Mouse (Mus musculus): ENCODE data around the gene Fam163b. TPM values are rescaled to one million over a fixed set of nuclear protein-coding genes. Genes with fewer than 3 reads are reported as not detected.

Gene Fam163b
- polyA plus RNA-seq, 1 experiment from 2014 or later: 1.1 TPM

DNA sequence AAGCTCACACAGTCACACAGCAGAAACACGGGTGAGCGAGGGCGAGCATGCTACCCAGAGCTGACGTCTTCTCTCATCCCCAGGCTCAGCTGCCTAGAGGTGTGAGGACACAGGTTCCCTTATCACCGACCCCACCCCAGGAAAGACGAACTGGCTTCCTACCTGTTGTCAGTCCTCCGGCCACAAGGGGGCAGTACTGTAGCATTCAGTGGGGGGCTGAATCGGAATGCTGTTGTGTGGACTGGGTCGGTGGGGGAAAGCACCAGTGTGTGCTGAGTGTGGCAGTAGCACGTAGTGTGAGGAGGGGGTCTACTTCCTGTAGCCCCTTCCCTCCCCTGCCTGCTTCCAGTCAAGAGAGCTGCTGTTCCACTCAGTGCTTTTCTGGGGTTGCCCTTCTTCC lies 16.3 kb downstream of the Fam163b start:
- Histone ChIP-seq H3K27ac (no peak overlapping the region), H3K4me1 (replicated peaks) (peaks cover 20% of the 10 kb centered on the region), H3K27me3 (no peaks in the 10 kb centered on the region), H3K36me3 (no peaks in the 10 kb centered on the region), H3K9ac (replicated peaks) (no peak overlapping the region), H3K4me2 (replicated peaks) (no peak overlapping the region), H3K4me3 (replicated peaks) (no peak overlapping the region), H3K9me3 (no peaks in the 10 kb centered on the region)
- WGBS: 40% methylated on average over 10 of the region's 10 CpGs
- ATAC-seq: no peak

DNA sequence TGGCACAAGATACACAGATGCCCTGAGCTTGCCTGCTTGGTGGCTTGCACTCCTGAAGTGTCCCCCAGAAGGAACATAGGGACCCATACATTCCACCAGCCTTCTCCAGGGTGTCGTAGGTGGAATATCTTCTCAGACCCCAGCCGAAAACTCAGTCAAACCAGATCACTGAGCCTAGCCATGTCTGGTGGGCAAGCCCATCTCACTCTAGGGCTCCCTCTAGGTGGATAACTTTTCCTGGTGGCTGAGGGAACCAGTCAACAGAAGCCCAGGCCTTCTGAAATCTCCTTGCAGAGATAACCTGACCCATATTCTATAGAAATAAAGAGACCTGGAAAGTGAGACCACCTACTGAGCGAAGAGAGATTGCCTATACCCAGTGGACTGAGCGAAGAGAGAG lies 19.2 kb downstream of the Fam163b start:
- H3K36me3 ChIP-seq: no peaks in the 10 kb centered on the region
- no peaks in the 10 kb centered on the region for H3K27me3 ChIP-seq
- H3K9me3 ChIP-seq: no peaks in the 10 kb centered on the region
- WGBS: 90% methylated on average over 4 of the region's 4 CpGs
- peaks cover 26% of the 10 kb centered on the region for H3K4me1 ChIP-seq (replicated peaks)
- H3K4me3 ChIP-seq (replicated peaks): no peak overlapping the region
- ATAC-seq: no peak
- no peak overlapping the region for H3K4me2 ChIP-seq (replicated peaks)
- H3K27ac ChIP-seq: no peak overlapping the region
- H3K9ac ChIP-seq (replicated peaks): no peak overlapping the region

- WGBS: 24% methylated on average over 9 of the region's 9 CpGs
- H3K9ac ChIP-seq (replicated peaks): no peak overlapping the region
- no peak; the same call in 1 of the 2 replicates for ATAC-seq
- 0 out of 2 replicates have a peak overlapping the region, but pooled peaks have one; percentile 25 for H3K27ac ChIP-seq
- no peaks in the 10 kb centered on the region for H3K27me3 ChIP-seq
- H3K36me3 ChIP-seq: no peaks in the 10 kb centered on the region
- H3K4me3 ChIP-seq (replicated peaks): no peak overlapping the region
- peaks cover 26% of the 10 kb centered on the region for H3K4me1 ChIP-seq (replicated peaks)
- no peak overlapping the region for H3K4me2 ChIP-seq (replicated peaks)
- H3K9me3 ChIP-seq: no peaks in the 10 kb centered on the region
Observed at GRCm38 (mm10) chr2:27122578-27122977, 19.7 kb downstream of the Fam163b start.

- peak; percentile 59 for ATAC-seq
- H3K27ac ChIP-seq: 0 out of 2 replicates have a peak overlapping the region, but pooled peaks have one; percentile 25
- no peak overlapping the region for H3K4me2 ChIP-seq (replicated peaks)
- no peak overlapping the region for H3K9ac ChIP-seq (replicated peaks)
- WGBS: 39% methylated on average over 9 of the region's 9 CpGs
- no peaks in the 10 kb centered on the region for H3K27me3 ChIP-seq
- no peaks in the 10 kb centered on the region for H3K9me3 ChIP-seq
- no peak overlapping the region for H3K4me3 ChIP-seq (replicated peaks)
- H3K4me1 ChIP-seq (replicated peaks): peaks cover 26% of the 10 kb centered on the region
- H3K36me3 ChIP-seq: no peaks in the 10 kb centered on the region
Observed at GRCm38 (mm10) chr2:27121626-27122355, 20.5 kb downstream of the Fam163b start.

GRCm38 (mm10) chr2:27120241-27120641 lies 22.1 kb downstream of the Fam163b start:
- Histone ChIP-seq H3K4me2 (replicated peaks) (no peak overlapping the region), H3K4me3 (replicated peaks) (no peak overlapping the region), H3K4me1 (replicated peaks) (peaks cover 26% of the 10 kb centered on the region), H3K9ac (replicated peaks) (no peak overlapping the region), H3K27ac (no peak overlapping the region), H3K9me3 (no peaks in the 10 kb centered on the region), H3K36me3 (no peaks in the 10 kb centered on the region), H3K27me3 (no peaks in the 10 kb centered on the region)
- no peak for ATAC-seq
- 81% methylated on average over 8 of the region's 8 CpGs for WGBS

- no peaks in the 10 kb centered on the region for H3K27me3 ChIP-seq
- ATAC-seq: no peak
- no peak overlapping the region for H3K27ac ChIP-seq
- no peak overlapping the region for H3K4me2 ChIP-seq (replicated peaks)
- H3K4me3 ChIP-seq (replicated peaks): no peak overlapping the region
- no peak overlapping the region for H3K9ac ChIP-seq (replicated peaks)
- H3K4me1 ChIP-seq (replicated peaks): peaks cover 26% of the 10 kb centered on the region
- no peaks in the 10 kb centered on the region for H3K36me3 ChIP-seq
- WGBS: 82% methylated on average over 2 of the region's 2 CpGs
- H3K9me3 ChIP-seq: no peaks in the 10 kb centered on the region
Observed at GRCm38 (mm10) chr2:27119766-27120165, 22.5 kb downstream of the Fam163b start.

DNA sequence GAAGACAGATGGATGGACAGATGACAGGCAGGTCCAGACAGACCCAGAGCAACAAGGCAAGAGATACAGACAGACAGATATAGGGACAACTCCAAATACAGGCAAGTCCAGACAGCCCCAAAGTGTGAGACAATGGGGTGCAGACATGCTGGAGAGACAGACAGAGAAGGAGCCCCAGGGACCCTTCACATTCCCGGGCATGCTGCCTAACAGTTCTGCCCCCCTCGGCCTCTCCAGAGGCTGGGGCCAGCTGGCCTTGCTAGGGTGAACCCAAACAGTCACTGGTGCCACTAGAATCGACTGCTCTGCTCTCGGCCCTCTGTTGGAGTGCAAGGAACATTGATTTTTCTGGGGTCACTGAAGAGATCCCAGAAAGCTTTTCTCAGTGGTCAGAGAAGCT lies 23.8 kb downstream of the Fam163b start:
- no peak overlapping the region for H3K4me3 ChIP-seq (replicated peaks)
- H3K9ac ChIP-seq (replicated peaks): no peak overlapping the region
- no peaks in the 10 kb centered on the region for H3K9me3 ChIP-seq
- H3K27me3 ChIP-seq: no peaks in the 10 kb centered on the region
- H3K4me1 ChIP-seq (replicated peaks): peaks cover 26% of the 10 kb centered on the region
- no peak for ATAC-seq
- H3K4me2 ChIP-seq (replicated peaks): no peak overlapping the region
- H3K27ac ChIP-seq: no peak overlapping the region
- WGBS: 74% methylated on average over 4 of the region's 4 CpGs
- H3K36me3 ChIP-seq: no peaks in the 10 kb centered on the region

GRCm38 (mm10) chr2:27114169-27114568 lies 28.1 kb downstream of the Fam163b start:
- Histone ChIP-seq H3K9ac (replicated peaks) (no peak overlapping the region), H3K4me2 (replicated peaks) (no peak overlapping the region), H3K4me1 (replicated peaks) (no peaks in the 10 kb centered on the region), H3K36me3 (no peaks in the 10 kb centered on the region), H3K27me3 (no peaks in the 10 kb centered on the region), H3K27ac (no peak overlapping the region), H3K9me3 (no peaks in the 10 kb centered on the region), H3K4me3 (replicated peaks) (no peak overlapping the region)
- 90% methylated on average over 10 of the region's 10 CpGs for WGBS
- ATAC-seq: no peak

- WGBS: 75% methylated on average over 20 of the region's 20 CpGs
- no peaks in the 10 kb centered on the region for H3K36me3 ChIP-seq
- H3K4me3 ChIP-seq (replicated peaks): no peak overlapping the region
- no peaks in the 10 kb centered on the region for H3K4me1 ChIP-seq (replicated peaks)
- no peak overlapping the region for H3K4me2 ChIP-seq (replicated peaks)
- no peak overlapping the region for H3K27ac ChIP-seq
- H3K27me3 ChIP-seq: no peaks in the 10 kb centered on the region
- ATAC-seq: no peak
- H3K9ac ChIP-seq (replicated peaks): no peak overlapping the region
- H3K9me3 ChIP-seq: no peaks in the 10 kb centered on the region
Observed at GRCm38 (mm10) chr2:27112585-27112984, 29.7 kb downstream of the Fam163b start.

DNA sequence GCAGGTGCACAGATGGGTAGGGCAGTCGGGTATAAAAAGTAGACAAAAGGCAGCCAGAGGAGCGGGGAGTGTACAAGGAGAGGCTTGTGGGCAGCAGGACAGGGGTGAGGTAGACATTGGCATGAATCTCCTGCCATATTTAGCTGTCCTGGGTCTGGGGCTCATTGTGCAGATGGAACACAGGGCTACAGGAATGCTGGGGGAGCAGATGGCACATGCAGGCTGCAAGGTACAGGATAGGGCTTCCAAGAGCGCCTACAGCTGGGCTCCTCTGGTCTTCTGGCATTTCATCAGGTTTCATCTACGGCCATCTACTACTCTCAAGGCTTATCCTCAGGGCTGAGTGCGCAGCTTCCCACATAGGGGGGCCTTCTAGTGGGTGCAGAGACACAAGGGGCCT lies 33.2 kb downstream of the Fam163b start:
- H3K9ac ChIP-seq (replicated peaks): no peak overlapping the region
- H3K4me2 ChIP-seq (replicated peaks): no peak overlapping the region
- no peaks in the 10 kb centered on the region for H3K9me3 ChIP-seq
- H3K36me3 ChIP-seq: no peaks in the 10 kb centered on the region
- WGBS: 78% methylated on average over 5 of the region's 5 CpGs
- peaks cover 6% of the 10 kb centered on the region for H3K4me1 ChIP-seq (replicated peaks)
- no peak overlapping the region for H3K27ac ChIP-seq
- no peak for ATAC-seq
- H3K27me3 ChIP-seq: no peaks in the 10 kb centered on the region
- no peak overlapping the region for H3K4me3 ChIP-seq (replicated peaks)

- no peaks in the 10 kb centered on the region for H3K36me3 ChIP-seq
- H3K4me1 ChIP-seq (replicated peaks): peaks cover 11% of the 10 kb centered on the region
- H3K27me3 ChIP-seq: no peaks in the 10 kb centered on the region
- ATAC-seq: no peak
- no peak overlapping the region for H3K4me3 ChIP-seq (replicated peaks)
- no peak overlapping the region for H3K9ac ChIP-seq (replicated peaks)
- no peak overlapping the region for H3K4me2 ChIP-seq (replicated peaks)
- H3K27ac ChIP-seq: no peak overlapping the region
- H3K9me3 ChIP-seq: no peaks in the 10 kb centered on the region
- WGBS: 53% methylated on average over 2 of the region's 2 CpGs
Observed at GRCm38 (mm10) chr2:27108144-27108543, 34.1 kb downstream of the Fam163b start.

DNA sequence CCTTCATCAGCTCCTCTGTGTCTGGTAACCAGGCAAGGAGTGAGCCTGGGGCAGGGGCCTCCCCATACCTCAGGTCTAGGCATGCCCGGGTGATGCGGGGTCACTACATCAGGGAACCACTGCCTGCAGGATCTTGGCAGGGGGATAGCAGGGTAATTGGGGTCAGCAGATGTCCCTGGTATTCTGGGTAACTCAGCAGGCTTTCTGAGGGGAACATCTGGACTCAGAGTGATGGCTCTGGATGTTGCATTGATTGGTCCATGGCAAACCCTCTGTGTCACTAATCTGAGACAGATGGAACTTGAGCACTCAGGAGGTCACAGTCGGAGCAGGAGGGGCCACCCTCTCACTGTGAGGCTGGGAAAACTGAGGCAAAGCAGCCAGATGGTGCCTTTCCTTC lies 35.5 kb downstream of the Fam163b start:
- Histone ChIP-seq H3K9ac (replicated peaks) (no peak overlapping the region), H3K4me3 (replicated peaks) (no peak overlapping the region), H3K36me3 (no peaks in the 10 kb centered on the region), H3K4me1 (replicated peaks) (peaks cover 11% of the 10 kb centered on the region), H3K27me3 (no peaks in the 10 kb centered on the region), H3K4me2 (replicated peaks) (no peak overlapping the region), H3K27ac (no peak overlapping the region), H3K9me3 (no peaks in the 10 kb centered on the region)
- no peak for ATAC-seq
- WGBS: 62% methylated on average over 3 of the region's 3 CpGs

DNA sequence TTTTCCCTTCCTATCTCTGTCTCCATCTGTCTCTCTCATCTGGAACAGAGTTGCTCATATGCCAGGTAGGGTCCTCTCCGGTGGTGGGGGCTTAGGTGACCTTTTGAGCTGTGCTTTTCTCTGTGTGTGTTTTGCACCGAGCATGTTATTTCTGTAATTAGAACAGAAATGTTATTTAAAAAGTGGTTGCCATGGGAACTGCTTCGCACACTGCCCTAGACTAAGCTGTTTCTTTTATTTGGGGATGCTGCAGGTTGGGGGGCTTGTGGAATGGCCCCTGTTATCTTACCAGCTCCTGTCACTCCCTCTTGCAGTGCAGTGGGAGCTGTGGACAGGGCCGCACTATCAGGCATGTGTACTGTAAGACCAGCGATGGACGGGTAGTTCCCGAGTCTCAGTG lies 38.7 kb downstream of the Fam163b start:
- WGBS: 62% methylated on average over 7 of the region's 7 CpGs
- Histone ChIP-seq H3K4me1 (replicated peaks) (peaks cover 11% of the 10 kb centered on the region), H3K4me2 (replicated peaks) (no peak overlapping the region), H3K9me3 (no peaks in the 10 kb centered on the region), H3K9ac (replicated peaks) (no peak overlapping the region), H3K27ac (no peak overlapping the region), H3K36me3 (no peaks in the 10 kb centered on the region), H3K27me3 (no peaks in the 10 kb centered on the region), H3K4me3 (replicated peaks) (no peak overlapping the region)
- 0 out of 2 replicates have a peak, but pooled peaks have one; percentile 6 for ATAC-seq
